Mouse (Mus musculus) megakaryocyte, adult 5-6 weeks (primary cell): ENCODE data around the gene Eps15. TPM values are rescaled to one million over a fixed set of nuclear protein-coding genes. Genes with fewer than 3 reads are reported as not detected.

Experiments
- ATAC-seq: 2 replicates; pipeline ENCODE4 v1.8.0; 2016; ENCODE audit warnings: mild to moderate bottlenecking, inconsistent platforms; ENCODE audit not compliant: poor library complexity, severe bottlenecking
- total RNA-seq, 2 experiments: library from RNA; stranded (forward) in 1 of 2; stranded (reverse) in 1 of 2; fragments of 153-499, 151-499 nt in 1 of 2; fragments of 221-1000, 200-1000 nt in 1 of 2; gene quantifications; 2 replicates each; pipeline versions ENCODE4 v1.2.3 to v1.2.4; 2015 to 2017

Gene Eps15
- total RNA-seq, 2 experiments from 2014 or later, result 103 to 127 TPM

GRCm38 (mm10) chr4:109427058-109427457, 147.0 kb downstream of the Eps15 start:
- no peak for ATAC-seq

DNA sequence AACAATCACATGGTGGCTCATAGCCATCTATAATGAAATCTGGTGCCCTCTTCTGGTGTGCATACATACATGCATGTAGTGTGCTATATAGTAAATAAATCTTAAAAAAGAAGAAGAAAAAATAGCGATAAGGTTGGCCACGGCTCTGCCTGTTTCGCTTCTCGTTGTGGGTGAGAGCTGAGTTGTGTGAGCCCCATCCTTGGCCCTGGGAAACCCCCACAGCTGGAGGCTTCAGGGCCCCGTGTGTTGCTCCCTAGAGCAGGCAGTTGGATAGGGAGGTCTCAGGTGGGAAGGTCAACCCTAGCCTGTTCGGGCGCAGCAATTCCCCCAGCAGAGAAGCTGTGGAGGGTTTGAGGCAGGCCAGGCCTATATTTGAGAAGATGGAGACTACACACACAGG, 150.2 kb downstream of the Eps15 start:
- 0 out of 2 replicates have a peak, but pooled peaks have one; percentile 31 for ATAC-seq

DNA sequence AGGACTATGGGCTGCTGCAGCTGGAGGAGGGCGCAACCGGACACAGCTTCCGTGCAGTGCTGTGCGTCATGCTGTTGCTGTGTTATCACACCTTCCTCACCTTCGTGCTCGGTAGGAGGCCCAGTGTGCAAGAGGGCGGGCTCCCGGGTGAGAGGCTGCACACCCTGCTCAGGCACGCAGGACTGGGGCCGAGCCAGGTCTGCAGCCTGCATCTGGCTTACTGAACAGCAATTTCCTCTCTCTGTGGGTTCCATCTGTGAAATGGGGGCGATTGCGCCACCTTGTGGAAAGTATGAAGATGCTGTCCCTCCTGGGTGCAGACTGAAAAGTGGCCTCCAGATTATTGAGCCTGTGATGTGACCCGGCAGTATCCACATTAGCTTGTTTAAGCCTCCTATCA, 150.8 kb downstream of the Eps15 start:
- peak; percentile 77 for ATAC-seq

DNA sequence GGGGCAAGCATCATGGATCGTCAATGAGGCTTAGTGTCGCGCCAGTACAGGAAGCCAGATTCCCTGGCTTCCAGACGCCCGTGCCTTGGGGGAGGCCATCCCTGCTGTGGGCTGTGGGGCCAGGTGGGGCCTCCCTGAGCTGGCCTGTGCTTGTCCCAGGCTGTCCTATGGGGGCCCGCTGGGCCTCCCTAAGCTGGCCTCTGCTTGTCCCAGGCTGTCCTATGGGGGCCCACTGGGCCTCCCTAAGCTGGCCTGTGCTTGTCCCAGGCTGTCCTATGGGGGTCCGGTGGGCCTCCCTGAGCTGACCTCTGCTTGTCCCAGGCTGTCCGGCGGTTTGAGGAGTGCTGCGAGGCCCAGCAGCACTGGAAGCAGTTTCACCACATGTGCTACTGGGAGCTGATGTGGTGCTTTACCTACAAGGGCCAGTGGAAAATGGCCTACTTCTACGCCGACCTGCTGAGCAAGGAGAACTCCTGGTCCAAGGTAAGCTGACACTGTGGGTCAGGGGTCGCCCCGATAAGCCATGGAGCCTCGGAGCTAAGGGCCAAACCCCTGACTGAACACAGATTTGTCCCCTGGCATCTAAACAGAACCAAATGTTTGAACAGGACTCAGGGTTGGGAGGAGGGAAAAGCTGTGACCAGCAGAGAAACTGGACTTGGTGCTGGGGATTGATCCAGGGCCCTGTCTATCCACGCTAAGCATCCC, 152.8 kb downstream of the Eps15 start:
- no peak for ATAC-seq

GRCm38 (mm10) chr4:109433641-109434040, 153.6 kb downstream of the Eps15 start:
- ATAC-seq, result no peak

- no peak for ATAC-seq
These were observed 154.2 kb downstream of the Eps15 start for GRCm38 (mm10) chr4:109434256-109434655.

Other genes with a start within 250 kb of the Eps15 start
- 194 and 217 TPM in 2 replicates for gene Osbpl9, start 78.0 kb upstream of the Eps15 start, total RNA-seq (2015)
- 161 and 173 TPM in 2 replicates for gene Osbpl9, start 78.0 kb upstream of the Eps15 start, total RNA-seq (2017)
- gene Calr4, start 45.8 kb upstream of the Eps15 start, total RNA-seq (2015), result 0.07 and 0.14 TPM in 2 replicates
- 0.55 TPM in 1 of 2 replicates, not detected in the other for gene Calr4, start 45.8 kb upstream of the Eps15 start, total RNA-seq (2017)
- 0.29 TPM in 1 of 2 replicates, not detected in the other for gene Ttc39a, start 126.4 kb downstream of the Eps15 start, total RNA-seq (2015)
- 0.16 and 0.51 TPM in 2 replicates for gene Ttc39a, start 126.4 kb downstream of the Eps15 start, total RNA-seq (2017)
- 27.2 and 28.8 TPM in 2 replicates for gene Rnf11, start 204.5 kb downstream of the Eps15 start, total RNA-seq (2015)
- gene Rnf11, start 204.5 kb downstream of the Eps15 start, total RNA-seq (2017), result 27.6 and 31.5 TPM in 2 replicates